Mouse (Mus musculus) bone marrow macrophage, adult 2 months (primary cell): ENCODE results near the gene Arsk.

Source experiments
- CTCF ChIP-seq: IDR thresholded peaks from 2 replicates; pipeline ENCODE4 v1.5.1; 2012; ENCODE audit warnings: low read depth, mild to moderate bottlenecking, low read length, moderate library complexity
- POLR2A ChIP-seq: IDR thresholded peaks from 2 replicates; pipeline ENCODE4 v1.6.1; 2012; ENCODE audit warnings: mild to moderate bottlenecking, low read depth, low read length, borderline replicate concordance

GRCm38 (mm10) chr13:76056261-76056724 lies 42.2 kb downstream of the Arsk start:
- no peak; the same call in 1 of the 2 replicates for TF ChIP-seq CTCF
- TF ChIP-seq POLR2A: no peak
